Comparison of ENCODE assay signal across 10 mouse cellular contexts in genomic region chr9:42803061-42803491, GRCm38 (mm10).
DNase-seq lines count a peak whose midpoint lies in the region; ATAC-seq lines count a peak whose summit lies in the region.
"Had no signal": no experiment of that assay in that cellular context is flagged by ENCODE, and none has a peak within 500 bp of the region (broad histone marks: within the 10 kb centered on the region; RNA-seq: fewer than 3 reads in every experiment).

No protein-coding gene starts in this region.

- no peaks in the 10 kb centered on the region for H3K9me3 ChIP-seq in limb, embryonic 10.5 days (replicated peaks)
- H3K9me3 ChIP-seq: heart, embryonic 13.5 days had no signal

- peaks cover 10% of the 10 kb centered on the region; the same call in 1 of the 2 replicates for H3K4me1 ChIP-seq in limb, embryonic 10.5 days

- H3K4me3 ChIP-seq in limb, embryonic 10.5 days: no peak overlapping the region
- H3K4me3 ChIP-seq: heart, embryonic 13.5 days had no signal

- peak; percentile 54 for ATAC-seq in frontal cortex, adult (ENCODE audit: low TSS enrichment)

- H3K27ac ChIP-seq in limb, embryonic 10.5 days: no peak overlapping the region
- H3K27ac ChIP-seq: heart, embryonic 13.5 days had no signal

- H3K36me3 ChIP-seq in limb, embryonic 10.5 days: no peaks in the 10 kb centered on the region
- H3K36me3 ChIP-seq: heart, embryonic 13.5 days had no signal

- WGBS in limb, embryonic 10.5 days: 79% methylated on average over 3 of the region's 3 CpGs

- H3K27me3 ChIP-seq in limb, embryonic 10.5 days (ENCODE audit: low read depth, poor library complexity, severe bottlenecking): no peaks in the 10 kb centered on the region; the same call in 1 of the 2 replicates

- no peak for DNase-seq in frontal cortex, postnatal 14 days (ENCODE audit: low spot score in 2 of 2)
- DNase-seq in layer of hippocampus, adult 9-10 months (ENCODE audit: low spot score): peak; percentile 27
- DNase-seq in layer of hippocampus, adult 11-12 months (ENCODE audit: low spot score): no peak
- peak; percentile 59 for DNase-seq in adrenal gland, postnatal 14 days
- DNase-seq in layer of hippocampus, postnatal 10 days (ENCODE audit: low spot score in 2 of 2): peak; percentile 50 to 57
- DNase-seq in spleen, postnatal 4 days (ENCODE audit: low spot score in 2 of 2): no peak
- no peak for DNase-seq in limb, embryonic 10.5 days (ENCODE audit: low spot score)
- DNase-seq: kidney, adult 9 months had no signal

Comparison
In these comparisons a context has a peak if more than half of its experiments do, and no peak if none do; other contexts are left out.
1. DNase-seq: peak in layer of hippocampus, adult 9-10 months (single experiment), adrenal gland, postnatal 14 days (single experiment) and layer of hippocampus, postnatal 10 days (2 of 2); none in frontal cortex, postnatal 14 days (0 of 2), layer of hippocampus, adult 11-12 months (single experiment), spleen, postnatal 4 days (0 of 2) and limb, embryonic 10.5 days (single experiment).